ENCODE assay signal across 23 mouse cellular contexts in genomic region chr8:74854786-74855185, GRCm38 (mm10). TPM values are rescaled to one million over a fixed set of nuclear protein-coding genes. Genes with fewer than 3 reads are reported as not detected.
A peak's percentile ranks its signal among the peaks of the same experiment; 100 is the strongest.
DNase-seq lines count a peak whose midpoint lies in the region.
"Had no signal": no experiment of that assay in that cellular context is flagged by ENCODE, and none has a peak within 500 bp of the region (broad histone marks: within the 10 kb centered on the region; RNA-seq: fewer than 3 reads in every experiment).

No protein-coding gene starts in this region.

- H3K9me3 ChIP-seq in heart, embryonic 10.5 days = no peaks in the 10 kb centered on the region
- H3K9me3 ChIP-seq: G1E had no signal

- intact Hi-C loops in heart, postnatal 10 days (cut with DNase I) = loop anchor here (5.0 kb wide), 1 partner anchor 1497 kb away; no protein-coding TSS in a partner anchor

- H3K36me3 ChIP-seq in heart, embryonic 10.5 days = no peaks in the 10 kb centered on the region
- H3K36me3 ChIP-seq: G1E had no signal

- no peaks in the 10 kb centered on the region for H3K4me1 ChIP-seq in heart, embryonic 10.5 days

- no peak overlapping the region for H3K4me3 ChIP-seq in heart, embryonic 10.5 days

- DNase-seq in heart, adult 11 months = peak; percentile 69
- no peak for DNase-seq in heart, postnatal 10 days
- DNase-seq in heart, embryonic 10.5 days (ENCODE audit: low spot score) = peak; percentile 61
- DNase-seq in heart, adult 8-10 months (ENCODE audit: low spot score) = no peak
- DNase-seq: adrenal gland, adult 2 months; adrenal gland, adult 8-10 months; adrenal gland, postnatal 10 days; adrenal gland, postnatal 14 days; adrenal gland, postnatal 25 days; adrenal gland, postnatal 36 days; B cell, adult 2 months; cerebellum, adult 11 months; cerebellum, adult 11-12 months; cerebellum, adult 18-20 months had no signal

- H3K27me3 ChIP-seq in heart, embryonic 10.5 days (ENCODE audit: insufficient read depth, poor library complexity, severe bottlenecking) = no peaks in the 10 kb centered on the region
- H3K27me3 ChIP-seq: Patski had no signal

- no peak overlapping the region for H3K27ac ChIP-seq in heart, embryonic 10.5 days

- WGBS in heart, embryonic 10.5 days = 84% methylated on average over 4 of the region's 4 CpGs

RNA-seq across cellular contexts. Expression of gene Isx, which starts 18.2 kb away (rescaled TPM):
- under 1 TPM; 0.17 to 0.27 TPM for total RNA-seq in heart, postnatal 10 days (2021)
- polyA plus RNA-seq in heart, embryonic 10.5 days (2016; fragmentation: Nextera tagmentation; extraction: Ambion mirVana) = 0.09 TPM in 1 of 2 replicates, not detected in the other
- not detected for total RNA-seq in heart, adult 8-10 months (2022)
- total RNA-seq: adrenal gland, adult 18-20 months; adrenal gland, adult 2 months; adrenal gland, adult 8-10 months; adrenal gland, postnatal 25 days; adrenal gland, postnatal 36 days; CH12.LX; MEL had no signal
- polyA plus RNA-seq: activated CD4-positive, CD25-positive, alpha-beta regulatory T cell, adult 4 months; adrenal gland, adult 2 months; brain, embryonic 14.5 days; C2C12; CD4-positive, CD25-positive, alpha-beta regulatory T cell, adult 4 months; G1E; Patski had no signal

Comparison
In these comparisons a context has a peak if more than half of its experiments do, and no peak if none do; other contexts are left out.
1. DNase-seq: peak in heart, adult 11 months (single experiment) and heart, embryonic 10.5 days (single experiment); none in heart, postnatal 10 days (0 of 2) and heart, adult 8-10 months (single experiment).